Mouse (Mus musculus) limb, embryonic 15.5 days (tissue): ENCODE results near the gene Smox. TPM values are rescaled to one million over a fixed set of nuclear protein-coding genes. Genes with fewer than 3 reads are reported as not detected.
A peak's percentile ranks its signal among the peaks of the same experiment; 100 is the strongest.

Source experiments
- ATAC-seq: fragments of 200-750 bp; cut with Nextera tagmentation; 2 replicates; pipeline ENCODE4 v1.8.0; 2017; ENCODE audit warnings: low read depth, moderate TSS enrichment; ENCODE audit not compliant: insufficient number of reproducible peaks, low FRiP score, low TSS enrichment
- H3K27ac ChIP-seq: fragments of 300-500 bp; sonication (generic); 2 replicates; pipeline ENCODE4 v1.5.1; 2015; ENCODE audit warnings: moderate library complexity, mild to moderate bottlenecking, inconsistent platforms
- H3K27me3 ChIP-seq: fragments of 300-500 bp; sonication (generic); 2 replicates; pipeline ENCODE4 v1.6.1; 2015; ENCODE audit warnings: inconsistent platforms
- H3K36me3 ChIP-seq: fragments of 300-500 bp; sonication (generic); 2 replicates; pipeline ENCODE4 v1.6.1; 2015; ENCODE audit warnings: inconsistent platforms
- H3K4me1 ChIP-seq: fragments of 300-500 bp; sonication (generic); 2 replicates; pipeline ENCODE4 v1.6.1; 2015; ENCODE audit warnings: inconsistent platforms
- H3K4me2 ChIP-seq: fragments of 300-500 bp; sonication (generic); 2 replicates; pipeline ENCODE4 v1.6.1; 2015; ENCODE audit warnings: mild to moderate bottlenecking, inconsistent platforms
- H3K4me3 ChIP-seq: fragments of 300-500 bp; sonication (generic); 2 replicates; pipeline ENCODE4 v1.5.1; 2015; ENCODE audit warnings: mild to moderate bottlenecking, inconsistent platforms
- H3K9ac ChIP-seq: fragments of 300-500 bp; sonication (generic); 2 replicates; pipeline ENCODE4 v1.6.1; 2015; ENCODE audit warnings: inconsistent platforms
- H3K9me3 ChIP-seq: fragments of 300-500 bp; sonication (generic); 2 replicates; pipeline ENCODE4 v1.6.1; 2016; ENCODE audit warnings: inconsistent platforms
- WGBS: fragments of 180-500 bp; shearing (Covaris S2); methylation state at CpG from one replicate; pipeline ENCODE4 v1.1.7; 2015; 5-methylcytosine and 5-hydroxymethylcytosine counted together
- polyA plus RNA-seq: library from polyadenylated mRNA; unstranded; fragments of >200 nt; fragmentation: Nextera tagmentation; extraction: Ambion mirVana; gene quantifications from 2 replicates; pipeline ENCODE4 v1.2.1, GENCODE M21; 2015

Gene Smox
- polyA plus RNA-seq, 1 experiment from 2014 or later = 54.0 TPM

DNA sequence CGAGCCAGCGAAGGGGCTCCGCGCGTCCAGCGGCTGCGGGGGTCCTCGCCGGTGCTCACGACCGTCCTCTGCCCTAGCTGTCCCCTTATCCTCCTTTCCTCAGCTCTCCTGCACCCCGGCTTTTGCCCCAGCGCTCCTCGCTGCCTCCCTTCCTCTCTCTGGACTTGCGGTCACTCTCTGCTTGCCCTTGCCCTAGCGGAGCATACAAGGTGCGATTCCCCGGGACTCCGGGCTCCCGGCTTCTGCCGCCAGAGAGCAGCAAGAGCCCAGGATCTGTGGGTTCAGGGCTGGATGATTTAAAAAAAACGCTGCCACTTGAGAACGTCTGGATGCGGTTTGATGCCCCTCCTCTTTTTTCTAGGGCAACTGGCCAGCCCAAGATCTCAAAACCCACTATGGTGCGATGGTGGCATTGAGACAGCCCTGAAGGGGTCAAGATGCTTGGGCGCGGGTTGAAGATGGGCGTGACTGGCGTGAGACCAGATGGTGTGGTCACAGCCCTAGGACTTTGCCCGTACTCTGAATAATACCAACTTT, 71.4 kb downstream of the Smox start:
- WGBS = under 1% methylated on average over 23 of the region's 30 CpGs
- Histone ChIP-seq H3K4me2 (peak overlapping the region; percentile 93), H3K9ac (peak overlapping the region; percentile 34), H3K4me3 (peak overlapping the region; percentile 51), H3K9me3 (no peaks in the 10 kb centered on the region), H3K27ac (no peak overlapping the region), H3K36me3 (no peaks in the 10 kb centered on the region), H3K27me3 (peaks cover 78% of the 10 kb centered on the region), H3K4me1 (peaks cover 25% of the 10 kb centered on the region)
- peak; percentile 56; the same call in 1 of the 2 replicates for ATAC-seq

Other genes starting within 250 kb of the Smox start
- gene Pank2, start 229.0 kb upstream of the Smox start, polyA plus RNA-seq = 27.9 and 34.8 TPM in 2 replicates
- 7.3 and 7.5 TPM in 2 replicates for gene Rnf24, start 138.6 kb upstream of the Smox start, polyA plus RNA-seq
- gene Adra1d, start 70.8 kb downstream of the Smox start, polyA plus RNA-seq = 0.71 and 0.72 TPM in 2 replicates